Mouse (Mus musculus) cerebellum, adult 2 months (tissue): ENCODE measurements around the gene A230050P20Rik. TPM values are rescaled to one million over a fixed set of nuclear protein-coding genes. Genes with fewer than 3 reads are reported as not detected.

ENCODE experiments used
- DNase-seq, 2 experiments: peaks; one replicate each; pipeline ENCODE4 v3.0.0; 2021
- H3K27ac ChIP-seq: fragments of 200-500 bp; 2 replicates; pipeline ENCODE4 v1.5.1; 2012; ENCODE audit warnings: low read length, control low read depth, inconsistent platforms; ENCODE audit not compliant: insufficient read depth
- H3K27me3 ChIP-seq: fragments of 200-500 bp; 2 replicates; pipeline ENCODE4 v1.6.1; 2012; ENCODE audit warnings: inconsistent platforms, mild to moderate bottlenecking, low read length, moderate library complexity; ENCODE audit not compliant: control insufficient read depth, insufficient read depth
- H3K4me1 ChIP-seq: fragments of 200-500 bp; 2 replicates; pipeline ENCODE4 v1.6.1; 2011; ENCODE audit warnings: low read length; ENCODE audit not compliant: control insufficient read depth, insufficient read depth
- H3K4me3 ChIP-seq: fragments of 200-500 bp; replicated peaks from 2 replicates; pipeline ENCODE3; 2011; ENCODE audit warnings: mild to moderate bottlenecking, low read depth, low read length, control low read depth; ENCODE audit not compliant: insufficient read depth
- CTCF ChIP-seq: fragments of 200-500 bp; IDR thresholded peaks from 2 replicates; pipeline ENCODE4 v1.5.1; 2011; ENCODE audit warnings: low read depth, mild to moderate bottlenecking, control low read depth, low read length, moderate library complexity, borderline replicate concordance; ENCODE audit not compliant: insufficient read depth
- POLR2A ChIP-seq: fragments of 200-500 bp; IDR thresholded peaks from 2 replicates; pipeline ENCODE4 v1.6.1; 2011; ENCODE audit warnings: low read length, control low read depth, borderline replicate concordance; ENCODE audit not compliant: insufficient read depth
- WGBS: fragments of 180-500 bp; shearing (Covaris S2); methylation state at CpG from one replicate; pipeline ENCODE4 v1.1.7; 2018; 5-methylcytosine and 5-hydroxymethylcytosine counted together
- polyA plus RNA-seq: library from polyadenylated mRNA; depleted of rRNA; stranded (reverse); fragments of >200 nt; gene quantifications from 2 replicates; pipeline ENCODE4 v1.2.3, GENCODE M21; 2012

A230050P20Rik gene
- polyA plus RNA-seq, 1 experiment = 171 TPM

GRCm38 (mm10) chr9:20837184-20837947, 31.1 kb upstream of the A230050P20Rik start:
- WGBS = 88% methylated on average over 9 of the region's 9 CpGs
- no peak for DNase-seq
- TF ChIP-seq CTCF (no peak), POLR2A (no peak)
- H3K27me3 ChIP-seq = no peaks in the 10 kb centered on the region
- H3K4me1 ChIP-seq = no peaks in the 10 kb centered on the region
- H3K27ac ChIP-seq = no peak overlapping the region
- no peak overlapping the region for H3K4me3 ChIP-seq

DNA sequence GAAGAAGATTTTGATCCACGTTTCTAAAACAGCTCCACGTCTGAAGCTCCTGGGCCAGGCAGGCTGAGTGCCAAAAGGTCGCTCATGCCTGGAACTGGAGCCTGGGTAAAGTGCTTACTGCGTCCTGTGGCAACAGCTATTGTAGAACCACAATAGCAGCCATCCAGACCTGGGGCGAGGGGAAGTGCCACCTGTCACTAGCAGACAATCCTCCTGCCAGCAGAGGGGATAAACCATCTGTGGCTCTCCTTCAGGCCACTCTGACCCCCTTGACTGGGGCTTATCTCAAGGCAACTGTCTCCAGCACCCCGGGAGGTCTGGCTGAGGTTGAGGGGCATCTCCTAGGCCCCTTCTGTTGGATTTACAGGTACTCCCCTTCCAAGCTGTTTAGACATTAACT, 29.5 kb upstream of the A230050P20Rik start:
- no peak overlapping the region; the same call in 1 of the 2 replicates for H3K27ac ChIP-seq
- peak; percentile 11 to 16 for DNase-seq
- no peak for TF ChIP-seq CTCF
- TF ChIP-seq POLR2A = no peak
- H3K4me1 ChIP-seq = no peaks in the 10 kb centered on the region
- 17% methylated on average over 6 of the region's 6 CpGs for WGBS
- H3K4me3 ChIP-seq = no peak overlapping the region
- H3K27me3 ChIP-seq = no peaks in the 10 kb centered on the region

DNA sequence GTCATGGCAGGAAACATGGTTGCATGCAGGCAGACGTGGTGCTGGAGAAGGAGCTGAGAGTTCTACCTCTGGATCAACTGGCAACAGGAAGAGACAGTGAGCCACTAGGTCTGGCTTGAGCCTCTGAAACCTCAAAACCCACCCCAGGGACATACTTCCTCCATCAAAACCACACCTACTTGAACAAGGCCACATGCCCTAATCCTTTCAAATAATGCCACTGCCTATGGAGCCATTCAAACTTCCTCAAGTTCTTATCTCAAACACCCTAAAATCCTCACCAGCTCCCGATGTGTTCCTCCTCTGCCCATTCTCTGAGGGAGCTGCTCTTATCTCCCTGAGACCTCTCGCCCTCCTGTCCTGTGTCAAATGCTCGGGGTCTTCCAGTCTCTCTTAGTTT, 26.2 kb upstream of the A230050P20Rik start:
- Histone ChIP-seq H3K4me1 (no peaks in the 10 kb centered on the region), H3K27me3 (no peaks in the 10 kb centered on the region), H3K27ac (no peak overlapping the region), H3K4me3 (no peak overlapping the region)
- no peak for DNase-seq
- WGBS = 70% methylated on average over 4 of the region's 4 CpGs
- no peak for TF ChIP-seq POLR2A
- TF ChIP-seq CTCF = no peak

- 25% methylated on average over 2 of the region's 2 CpGs for WGBS
Observed at GRCm38 (mm10) chr9:20842670-20843069, 25.8 kb upstream of the A230050P20Rik start.

DNA sequence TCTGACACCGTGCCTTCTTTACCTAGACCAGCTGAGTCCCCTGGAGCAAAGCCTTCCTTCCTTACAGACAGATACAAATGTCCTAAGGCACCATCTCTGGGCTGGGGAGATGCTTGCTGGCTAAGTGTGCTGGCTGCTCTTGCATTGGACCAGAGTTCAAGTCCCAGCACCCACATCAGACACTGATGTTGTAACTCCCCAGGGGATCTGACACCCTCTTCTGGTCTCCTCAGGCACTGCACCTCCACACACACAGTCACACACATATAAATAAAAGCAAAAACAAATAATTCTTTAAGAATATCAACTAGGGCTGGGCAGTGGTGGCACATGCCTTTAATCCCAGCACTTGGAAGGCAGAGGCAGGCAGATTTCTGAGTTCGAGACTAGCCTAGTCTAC, 18.3 kb upstream of the A230050P20Rik start:
- no peak overlapping the region for H3K4me3 ChIP-seq
- no peak overlapping the region for H3K27ac ChIP-seq
- H3K4me1 ChIP-seq = no peaks in the 10 kb centered on the region
- no peak for DNase-seq
- WGBS = 85% methylated on average over 2 of the region's 2 CpGs
- H3K27me3 ChIP-seq = no peaks in the 10 kb centered on the region
- TF ChIP-seq CTCF (no peak), POLR2A (no peak)

More at GRCm38 (mm10) chr9:20842670-20843069, 25.8 kb upstream of the A230050P20Rik start:
- Histone ChIP-seq H3K27me3 (no peaks in the 10 kb centered on the region), H3K27ac (no peak overlapping the region), H3K4me3 (no peak overlapping the region), H3K4me1 (no peaks in the 10 kb centered on the region)
- DNase-seq = peak in 1 of 2 experiments; percentile 9
- TF ChIP-seq CTCF = peak; percentile 41; the same call in 1 of the 2 replicates
- TF ChIP-seq POLR2A = no peak

DNA sequence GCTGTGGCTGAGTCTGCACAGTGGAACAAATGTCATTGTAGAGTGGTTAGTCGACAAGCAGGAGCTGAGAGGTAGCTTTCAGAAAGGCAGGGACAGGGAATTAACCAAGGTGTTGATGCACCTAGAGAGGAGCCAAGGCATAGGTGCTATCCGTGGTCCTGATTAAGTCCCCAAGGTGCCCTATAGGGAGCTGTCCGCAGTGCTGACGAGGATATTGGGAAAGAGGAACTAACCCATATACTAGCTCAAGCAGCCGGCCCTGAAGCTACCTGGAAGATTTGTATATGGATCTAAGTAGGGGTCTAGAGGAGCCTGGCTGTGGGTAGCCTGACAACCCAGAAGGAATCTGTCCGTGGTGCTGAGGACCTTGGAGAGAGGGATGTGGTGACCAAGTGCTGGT, 11.3 kb upstream of the A230050P20Rik start:
- no peak for DNase-seq
- H3K27me3 ChIP-seq = no peaks in the 10 kb centered on the region; the same call in 1 of the 2 replicates
- H3K27ac ChIP-seq = no peak overlapping the region
- H3K4me3 ChIP-seq = no peak overlapping the region
- WGBS = 17% methylated on average over 6 of the region's 6 CpGs
- TF ChIP-seq POLR2A = no peak
- no peaks in the 10 kb centered on the region for H3K4me1 ChIP-seq

DNA sequence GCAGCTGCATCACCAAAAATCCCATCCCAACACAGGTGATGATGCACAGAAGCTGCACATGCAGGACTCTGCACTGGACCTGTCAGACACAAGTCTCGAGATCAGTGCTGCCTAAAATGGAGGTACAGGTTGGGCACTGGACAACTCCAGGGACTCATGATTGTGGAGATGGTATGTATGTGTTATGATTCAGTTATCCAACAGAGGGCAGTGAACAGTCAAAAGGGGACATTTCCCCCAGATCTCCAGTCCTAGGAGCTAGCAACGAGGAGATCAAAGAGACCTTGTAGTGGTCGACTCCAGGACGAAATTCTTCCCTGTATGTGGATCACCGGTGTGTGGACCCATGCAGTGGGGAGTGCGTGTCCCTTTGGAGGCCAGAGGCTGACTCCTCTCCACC, 8.5 kb upstream of the A230050P20Rik start:
- TF ChIP-seq CTCF (no peak), POLR2A (no peak)
- no peaks in the 10 kb centered on the region; the same call in 1 of the 2 replicates for H3K27me3 ChIP-seq
- H3K4me3 ChIP-seq = no peak overlapping the region
- DNase-seq = no peak
- no peaks in the 10 kb centered on the region for H3K4me1 ChIP-seq
- 40% methylated on average over 6 of the region's 6 CpGs for WGBS
- H3K27ac ChIP-seq = no peak overlapping the region

GRCm38 (mm10) chr9:20861821-20862220, 6.6 kb upstream of the A230050P20Rik start:
- Histone ChIP-seq H3K4me3 (no peak overlapping the region), H3K27ac (no peak overlapping the region), H3K4me1 (no peaks in the 10 kb centered on the region), H3K27me3 (no peaks in the 10 kb centered on the region; the same call in 1 of the 2 replicates)
- TF ChIP-seq POLR2A (no peak), CTCF (0 out of 2 replicates have a peak, but pooled peaks have one; percentile 20)
- DNase-seq = peak in 1 of 2 experiments; percentile 15
- WGBS = 6% methylated on average over 4 of the region's 4 CpGs
